Mouse (Mus musculus) CH12.LX (cell line): ENCODE results near the gene Ntm.

Experiments
- CHD1 ChIP-seq: IDR thresholded peaks from 2 replicates; pipeline ENCODE4 v1.6.1; 2012; ENCODE audit warnings: low read depth, low read length, improper control_type of control experiment, inconsistent platforms
- CTCF ChIP-seq, 2 experiments: IDR thresholded peaks in 1 of 2; conservative IDR thresholded peaks in 1 of 2; 2 replicates each; pipeline ENCODE4 v1.5.1; 2011 to 2012; ENCODE audit warnings: low read depth in 2 of 2, low read length in 2 of 2, improper control_type of control experiment in 1 of 2, inconsistent platforms in 1 of 2, mild to moderate bottlenecking in 1 of 2, moderate library complexity in 1 of 2
- ELF1 ChIP-seq: IDR thresholded peaks from 2 replicates; pipeline ENCODE4 v1.6.1; 2014; ENCODE audit warnings: low read depth, mild to moderate bottlenecking, inconsistent platforms, low read length, improper control_type of control experiment
- EP300 ChIP-seq: IDR thresholded peaks from 2 replicates; pipeline ENCODE4 v1.6.1; 2011; ENCODE audit warnings: low read length, improper control_type of control experiment
- HCFC1 ChIP-seq: IDR thresholded peaks from 2 replicates; pipeline ENCODE4 v1.6.1; 2012; ENCODE audit warnings: low read depth, mild to moderate bottlenecking, inconsistent platforms, low read length, improper control_type of control experiment
- KAT2A ChIP-seq: IDR thresholded peaks from 2 replicates; pipeline ENCODE4 v1.6.1; 2012; ENCODE audit warnings: low read length, improper control_type of control experiment, inconsistent platforms; ENCODE audit not compliant: insufficient replicate concordance
- NELFE ChIP-seq: IDR thresholded peaks from 2 replicates; pipeline ENCODE4 v1.6.1; 2011; ENCODE audit warnings: low read depth, low read length, improper control_type of control experiment
- NRF1 ChIP-seq: IDR thresholded peaks from 2 replicates; pipeline ENCODE4 v1.6.1; 2014; ENCODE audit warnings: low read depth, mild to moderate bottlenecking, inconsistent platforms, low read length, improper control_type of control experiment, moderate library complexity
- POLR2A ChIP-seq: IDR thresholded peaks from 2 replicates; pipeline ENCODE4 v1.6.1; 2011; ENCODE audit warnings: low read depth, mild to moderate bottlenecking, improper control_type of control experiment, low read length
- SMC3 ChIP-seq: IDR thresholded peaks from 2 replicates; pipeline ENCODE4 v1.6.1; 2011; ENCODE audit warnings: low read depth, low read length, improper control_type of control experiment
- TCF12 ChIP-seq: IDR thresholded peaks from 2 replicates; pipeline ENCODE4 v1.6.1; 2014; ENCODE audit warnings: low read depth, mild to moderate bottlenecking, inconsistent platforms, low read length, improper control_type of control experiment
- UBTF ChIP-seq: IDR thresholded peaks from 2 replicates; pipeline ENCODE4 v1.6.1; 2012; ENCODE audit warnings: low read depth, mild to moderate bottlenecking, inconsistent platforms, low read length, improper control_type of control experiment, moderate library complexity
- ZKSCAN1 ChIP-seq: IDR thresholded peaks from 2 replicates; pipeline ENCODE4 v1.6.1; 2012; ENCODE audit warnings: low read depth, inconsistent platforms, low read length, improper control_type of control experiment, borderline replicate concordance

DNA sequence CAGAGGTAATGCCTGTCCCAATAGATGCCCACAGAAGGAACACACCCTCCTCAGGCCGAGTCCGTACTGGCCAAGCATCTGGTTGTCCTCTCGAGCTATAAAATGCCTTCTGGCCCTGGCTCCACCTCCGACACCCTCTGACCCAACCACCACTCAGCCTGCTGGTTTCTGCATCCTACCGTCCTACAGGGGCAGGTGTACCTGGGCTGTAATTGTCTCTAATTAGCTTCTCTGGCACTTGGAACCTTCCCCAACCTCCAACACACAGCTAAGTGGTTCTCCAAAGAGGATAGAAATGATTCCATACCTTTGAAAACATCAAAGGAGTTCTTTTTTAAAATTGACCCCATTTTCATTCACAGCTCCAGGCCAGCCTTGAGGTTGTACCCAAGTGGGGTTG is 311.1 kb downstream of the Ntm start:
- TF ChIP-seq CTCF (conservative IDR thresholded peaks at IDR 0.05 in 1 of 2, IDR thresholded peaks at IDR 0.05 in 1 of 2; ENCODE audit: low read depth in 2 of 2, low read length in 2 of 2) (no peak), UBTF (no peak), POLR2A (no peak), ELF1 (no peak), TCF12 (no peak), ZKSCAN1 (no peak), NELFE (no peak), SMC3 (no peak), NRF1 (no peak), EP300 (no peak), CHD1 (no peak), KAT2A (no peak), HCFC1 (no peak)
